Mouse (Mus musculus): Measurements from ENCODE around the gene Kirrel2.

The Kirrel2 gene

GRCm38 (mm10) chr7:30450241-30450640 is 7.2 kb downstream of the Kirrel2 start:
- no peak for DNase-seq (ENCODE audit: low spot score)

- DNase-seq (ENCODE audit: low spot score), result peak; percentile 46
Observed at GRCm38 (mm10) chr7:30444971-30445751, 12.3 kb downstream of the Kirrel2 start, which contains the start of gene Aplp1. Gene Aplp1 (minus strand): TSS chr7:30445535.

GRCm38 (mm10) chr7:30444154-30444970 is 13.1 kb downstream of the Kirrel2 start:
- DNase-seq (ENCODE audit: low spot score), result no peak

GRCm38 (mm10) chr7:30443696-30444095 is 13.8 kb downstream of the Kirrel2 start:
- no peak for DNase-seq (ENCODE audit: low spot score)

- DNase-seq (ENCODE audit: low spot score), result peak; percentile 50
Observed at GRCm38 (mm10) chr7:30440697-30441096, 16.8 kb downstream of the Kirrel2 start.

DNA sequence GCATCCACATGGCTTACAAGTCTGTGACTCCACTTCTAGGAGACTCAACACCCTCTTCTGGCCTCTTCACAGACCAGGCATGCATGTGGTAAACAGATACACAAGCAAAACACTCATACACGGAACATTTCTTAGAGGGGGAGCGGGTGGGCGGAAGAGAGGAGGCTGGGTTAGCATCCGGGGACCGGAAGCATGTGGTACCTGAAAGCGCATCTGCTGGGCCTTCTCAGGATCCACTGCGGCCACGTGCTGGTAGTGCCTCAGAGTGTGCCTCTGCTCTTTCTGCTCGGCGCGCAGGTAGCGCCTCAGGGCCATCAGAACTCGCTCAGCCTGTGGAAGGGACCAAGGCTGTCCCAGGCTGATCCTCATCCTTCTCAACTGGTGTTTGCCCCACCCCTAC is 17.8 kb downstream of the Kirrel2 start:
- no peak for DNase-seq (ENCODE audit: low spot score)

- no peak for DNase-seq (ENCODE audit: low spot score)
Observed at GRCm38 (mm10) chr7:30436879-30437278, 20.6 kb downstream of the Kirrel2 start.

- DNase-seq (ENCODE audit: low spot score), result no peak
Observed at GRCm38 (mm10) chr7:30435156-30435555, 22.3 kb downstream of the Kirrel2 start.

DNA sequence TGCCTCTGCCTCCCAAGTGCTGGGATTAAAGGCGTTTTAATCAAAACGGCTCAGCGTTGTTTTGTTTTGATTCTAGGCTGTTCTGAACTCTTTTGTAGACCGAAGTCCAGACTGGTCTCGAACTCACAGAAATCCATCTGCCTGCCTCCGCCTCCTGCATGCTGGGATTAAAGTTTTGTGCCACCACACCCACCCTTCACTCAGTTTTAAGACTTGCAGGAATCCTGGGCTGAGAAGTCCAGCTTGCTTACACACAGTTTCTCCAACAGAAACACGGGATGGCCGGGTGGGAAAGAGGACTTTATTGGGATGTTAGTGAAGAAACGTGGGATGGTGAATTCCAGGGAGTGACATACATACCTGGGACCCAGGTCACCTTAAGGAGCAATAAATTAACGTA is 22.8 kb downstream of the Kirrel2 start:
- no peak for DNase-seq (ENCODE audit: low spot score)

DNA sequence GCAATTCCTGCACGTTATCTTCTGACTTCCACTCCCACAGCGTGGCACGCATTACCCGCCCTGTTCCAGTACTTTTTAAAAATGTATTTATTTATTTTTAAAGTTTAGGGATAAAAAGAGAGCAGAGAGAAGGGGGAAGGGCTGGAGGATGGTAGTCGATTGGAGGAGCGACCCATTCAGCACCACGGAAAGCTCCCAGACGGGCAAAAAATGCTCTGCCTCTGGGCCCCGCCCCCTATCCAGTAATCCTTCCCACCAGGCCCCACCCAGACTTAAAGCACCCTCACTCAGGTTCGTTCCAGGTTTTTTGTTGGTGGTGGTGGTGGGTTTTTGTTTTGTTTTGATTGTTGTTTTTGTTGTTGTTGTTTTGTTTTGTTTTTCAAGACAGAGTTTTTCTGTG is 23.3 kb downstream of the Kirrel2 start:
- peak; percentile 47 for DNase-seq (ENCODE audit: low spot score)

DNA sequence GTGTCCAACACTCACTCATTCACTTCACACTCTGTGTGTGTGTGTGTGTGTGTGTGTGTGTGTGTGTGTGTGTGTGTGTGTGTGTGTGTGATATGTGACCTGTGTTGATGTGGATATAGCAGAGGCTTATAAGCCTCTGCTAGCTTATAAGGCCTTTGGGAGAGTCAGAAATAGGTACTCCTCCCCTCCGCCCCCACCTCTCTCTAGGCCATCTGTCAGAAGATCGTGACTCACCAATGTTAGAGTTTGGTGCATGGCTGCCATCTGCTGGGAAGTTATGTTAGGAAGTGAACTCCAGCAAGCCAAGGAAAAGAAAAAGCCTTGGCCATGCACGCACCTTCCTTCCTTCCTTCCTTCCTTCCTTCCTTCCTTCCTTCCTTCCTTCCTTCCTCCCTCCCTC is 25.7 kb downstream of the Kirrel2 start:
- DNase-seq (ENCODE audit: low spot score), result peak; percentile 31

- DNase-seq (ENCODE audit: low spot score), result no peak
Observed at GRCm38 (mm10) chr7:30430191-30430590, 27.3 kb downstream of the Kirrel2 start.

DNA sequence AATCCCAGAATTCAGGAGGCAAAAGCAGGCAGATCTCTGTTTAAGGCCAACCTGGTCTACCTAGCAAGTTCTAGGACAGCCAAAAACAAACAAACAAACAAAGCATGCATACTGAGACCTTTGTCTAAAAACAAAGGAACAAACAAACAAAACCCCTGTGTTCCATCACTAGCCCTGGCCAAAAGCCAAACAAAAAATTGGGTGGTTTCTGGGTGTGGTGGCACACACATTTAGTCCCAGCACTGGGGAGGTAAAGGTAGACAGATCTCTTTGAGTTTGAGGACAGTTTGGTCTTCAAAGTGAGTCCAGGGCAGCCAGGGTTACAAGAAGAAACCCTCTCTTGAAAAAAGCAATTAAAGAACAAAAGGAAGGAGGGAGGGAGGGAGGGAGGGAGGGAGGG is 28.2 kb downstream of the Kirrel2 start:
- no peak for DNase-seq (ENCODE audit: low spot score)

GRCm38 (mm10) chr7:30423071-30423641 is 34.3 kb downstream of the Kirrel2 start:
- no peak for DNase-seq (ENCODE audit: low spot score)

- no peak for DNase-seq (ENCODE audit: low spot score)
Observed at GRCm38 (mm10) chr7:30422560-30422959, 34.9 kb downstream of the Kirrel2 start.

DNA sequence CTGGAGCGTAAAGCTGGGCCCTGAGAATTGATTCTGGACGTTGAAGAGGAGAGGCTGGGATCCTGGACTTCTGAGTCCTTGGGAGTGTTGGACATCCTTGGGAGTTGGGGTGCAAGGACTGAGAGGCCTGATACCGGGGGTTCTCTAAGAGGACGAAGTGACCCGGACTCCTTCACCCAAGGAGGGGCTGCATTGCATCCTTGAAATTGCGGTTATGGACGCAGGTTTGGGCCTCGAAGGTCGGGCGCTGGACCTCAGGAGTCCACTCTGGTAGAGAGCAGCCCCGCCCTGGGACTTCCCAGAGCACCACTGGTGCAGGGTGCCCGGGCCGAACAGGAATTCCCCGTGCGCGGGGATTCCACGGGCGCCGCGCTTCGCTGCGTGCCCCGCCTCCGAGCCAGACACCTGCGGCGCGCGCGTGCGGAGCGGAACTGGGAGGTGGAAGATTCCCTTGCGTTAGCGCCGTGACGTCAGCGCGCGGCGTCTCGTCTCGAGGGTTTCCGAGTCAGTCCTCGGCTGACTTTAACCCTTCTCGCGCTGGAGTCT is 35.5 kb downstream of the Kirrel2 start:
- peak; percentile 79 for DNase-seq (ENCODE audit: low spot score)

- peak; percentile 63 for DNase-seq (ENCODE audit: low spot score)
Observed at GRCm38 (mm10) chr7:30421175-30421889, 36.2 kb downstream of the Kirrel2 start, which contains the start of gene Nfkbid. Gene Nfkbid (plus strand): TSS chr7:30421732.

DNA sequence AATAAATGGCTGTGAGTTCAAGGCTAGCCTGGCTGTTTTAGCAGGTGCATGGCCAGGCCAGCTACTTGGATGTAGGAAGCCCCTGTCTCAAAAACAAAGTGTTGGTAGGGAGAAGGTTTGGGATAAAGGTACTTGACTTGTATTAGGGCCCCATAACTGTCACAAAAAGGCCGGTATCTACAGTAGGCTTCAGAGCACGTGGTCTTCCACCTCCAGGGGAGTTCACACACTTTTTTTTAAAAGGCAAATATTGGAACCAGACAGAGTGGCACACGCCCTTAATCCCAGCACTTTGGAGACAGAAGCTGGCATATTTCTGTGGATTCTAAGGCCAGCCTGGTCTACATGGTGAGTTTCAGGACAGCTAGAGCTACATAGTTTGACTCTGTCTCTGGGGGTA is 36.8 kb downstream of the Kirrel2 start:
- no peak for DNase-seq (ENCODE audit: low spot score)

DNA sequence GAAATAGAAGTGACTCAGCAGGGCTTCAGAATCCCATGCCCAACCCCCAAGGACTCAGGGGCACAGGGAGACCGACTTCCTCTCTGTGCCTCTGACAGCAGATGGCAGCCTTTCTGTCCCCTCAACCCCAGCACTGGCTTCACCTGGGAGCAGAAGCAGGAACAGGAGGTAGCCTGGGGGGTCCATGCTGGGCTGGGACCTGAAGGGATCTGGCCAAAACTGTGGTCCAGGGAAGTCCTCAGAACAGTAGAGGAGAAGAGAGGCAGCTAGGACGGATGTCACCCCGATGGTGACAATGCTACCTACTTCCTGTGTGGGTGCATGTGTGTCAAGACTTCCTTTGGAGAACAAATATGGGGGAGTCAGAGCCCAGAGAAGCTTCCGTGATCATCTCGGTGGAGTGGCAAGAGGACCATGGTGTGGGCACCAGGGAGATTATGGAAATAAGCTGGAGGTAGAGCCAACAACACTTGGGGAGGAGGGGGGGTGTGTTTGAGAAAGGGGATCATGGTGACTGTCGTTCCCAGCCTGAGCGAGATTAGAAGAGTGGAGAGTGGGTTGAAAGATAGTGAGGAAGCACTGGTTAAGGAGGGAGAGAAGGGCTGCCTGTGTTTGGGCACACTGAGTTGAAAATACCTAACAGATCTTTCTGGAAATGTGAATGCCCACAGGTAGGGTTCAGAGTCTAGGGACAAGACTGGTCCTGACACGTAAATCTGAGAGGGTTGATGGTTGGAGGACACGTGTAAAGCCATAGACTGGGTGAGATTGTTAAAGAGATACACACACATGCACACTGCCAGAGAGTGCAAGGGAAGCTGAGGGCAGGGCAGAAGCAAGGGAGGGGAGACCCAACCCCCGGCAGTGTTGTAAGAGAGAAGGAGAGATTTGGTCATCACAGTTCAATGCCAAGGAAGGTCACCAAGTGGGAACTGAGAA is 37.7 kb downstream of the Kirrel2 start, which contains the start of gene Hcst:
Hcst (minus strand) TSS at position 294 of the 939 bp plus-strand sequence.
- no peak for DNase-seq (ENCODE audit: low spot score)

GRCm38 (mm10) chr7:30417856-30418255 is 39.6 kb downstream of the Kirrel2 start:
- DNase-seq (ENCODE audit: low spot score), result no peak

DNA sequence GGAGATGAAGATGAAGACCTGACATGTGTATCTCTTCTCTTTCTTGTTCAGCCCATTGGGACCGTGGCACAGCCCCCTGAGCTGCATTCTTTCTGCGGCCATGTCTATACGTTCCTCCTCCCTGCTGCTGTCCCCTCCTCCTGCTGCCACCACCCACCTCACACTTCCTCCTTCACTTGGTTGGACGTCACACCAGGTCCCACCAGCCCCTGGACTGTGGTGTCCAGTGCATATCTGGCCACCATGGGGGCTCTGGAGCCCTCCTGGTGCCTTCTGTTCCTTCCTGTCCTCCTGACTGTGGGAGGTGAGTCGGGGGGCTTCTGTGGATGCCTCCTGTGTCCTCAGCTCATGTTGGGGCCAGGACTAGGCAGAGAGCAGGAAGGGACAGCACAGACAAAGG is 43.9 kb downstream of the Kirrel2 start, which contains the start of gene Tyrobp:
Tyrobp (plus strand) TSS at position 165 of the 400 bp plus-strand sequence.
- no peak for DNase-seq (ENCODE audit: low spot score)

All from urinary bladder, postnatal 25 days (tissue).